Mouse (Mus musculus): Measurements from ENCODE around the gene Gabrr1.
"Not testable (repeated sequence)": the region's sequence is repeated elsewhere in the genome, so short reads cannot be mapped to it uniquely, and the experiment has no call there.

Gabrr1 gene

GRCm38 (mm10) chr4:33132221-33132620, at the start of gene Gabrr1:
Gene Gabrr1, plus strand, starts transcription at chr4:33132521.
- DNase-seq, result no peak

GRCm38 (mm10) chr4:33099118-33099694, 33.1 kb upstream of the Gabrr1 start:
- no peak for DNase-seq

GRCm38 (mm10) chr4:33109720-33110458, 22.4 kb upstream of the Gabrr1 start:
- DNase-seq, result peak; percentile 11

GRCm38 (mm10) chr4:33110845-33111244, 21.5 kb upstream of the Gabrr1 start:
- peak; percentile 23 for DNase-seq

- DNase-seq, result no peak
These were observed 21.0 kb upstream of the Gabrr1 start for GRCm38 (mm10) chr4:33111358-33111757.

GRCm38 (mm10) chr4:33112866-33113265, 19.5 kb upstream of the Gabrr1 start:
- not testable (repeated sequence) for DNase-seq

- peak; percentile 81 for DNase-seq
These were observed 13.2 kb upstream of the Gabrr1 start for GRCm38 (mm10) chr4:33119118-33119517.

- peak; percentile 62 for DNase-seq
These were observed 7.8 kb upstream of the Gabrr1 start for GRCm38 (mm10) chr4:33124493-33124892.

GRCm38 (mm10) chr4:33125409-33126084, 6.8 kb upstream of the Gabrr1 start:
- no peak for DNase-seq

GRCm38 (mm10) chr4:33146679-33147291, 14.5 kb downstream of the Gabrr1 start:
- no peak for DNase-seq

- DNase-seq, result peak; percentile 55
These were observed 15.5 kb downstream of the Gabrr1 start for GRCm38 (mm10) chr4:33147825-33148224.

GRCm38 (mm10) chr4:33149150-33149549, 16.8 kb downstream of the Gabrr1 start:
- no peak for DNase-seq

- no peak for DNase-seq
These were observed 20.0 kb downstream of the Gabrr1 start for GRCm38 (mm10) chr4:33152087-33153038.

GRCm38 (mm10) chr4:33183477-33183876, 51.2 kb downstream of the Gabrr1 start:
- DNase-seq, result no peak

- DNase-seq, result no peak
These were observed 55.8 kb downstream of the Gabrr1 start for GRCm38 (mm10) chr4:33188164-33188563.

- DNase-seq, result peak; percentile 49
These were observed 56.7 kb downstream of the Gabrr1 start for GRCm38 (mm10) chr4:33188781-33189734.

GRCm38 (mm10) chr4:33189735-33190036, 57.4 kb downstream of the Gabrr1 start, which contains the start of gene Pm20d2:
Gene Pm20d2, minus strand, starts transcription at chr4:33189737.
- DNase-seq, result no peak

- no peak for DNase-seq
These were observed 65.8 kb downstream of the Gabrr1 start for GRCm38 (mm10) chr4:33198117-33198516.

GRCm38 (mm10) chr4:33204682-33205081, 72.4 kb downstream of the Gabrr1 start:
- peak; percentile 54 for DNase-seq

GRCm38 (mm10) chr4:33207551-33207950, 75.2 kb downstream of the Gabrr1 start:
- DNase-seq, result no peak
